In the genomic region with DNA sequence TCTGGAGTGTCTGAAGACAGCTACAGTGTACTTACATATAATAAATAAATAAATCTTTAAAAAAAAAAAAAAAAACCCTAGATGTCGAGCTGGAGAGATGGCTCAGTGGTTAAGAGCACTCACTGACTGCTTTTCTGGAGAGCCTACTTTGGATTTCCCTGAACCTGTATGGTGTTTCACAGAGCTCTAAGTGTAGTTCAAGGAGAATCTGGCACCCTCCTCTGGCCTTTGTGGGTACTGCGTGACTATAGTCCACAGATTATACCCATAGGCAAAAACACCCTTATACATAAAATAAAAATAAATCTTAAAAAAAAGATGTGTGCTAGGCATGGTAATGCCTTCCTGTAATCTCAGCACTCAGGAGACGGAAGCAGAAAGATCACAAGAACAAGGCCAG, we compare ENCODE assay signal across 8 mouse cellular contexts. TPM values are rescaled to one million over a fixed set of nuclear protein-coding genes. Genes with fewer than 3 reads are reported as not detected.
DNase-seq lines count a peak whose midpoint lies in the region; ATAC-seq lines count a peak whose summit lies in the region.

No protein-coding gene starts in this region.

- DNase-seq in heart, adult 8-10 months (ENCODE audit: low spot score) = peak; percentile 77
- DNase-seq in c-Kit-negative CD71-positive TER-119-positive erythroid progenitor cells, embryonic 14.5 days (ENCODE audit: low read depth, low spot score) = peak; percentile 42
- DNase-seq in layer of hippocampus, postnatal 25 days (ENCODE audit: extremely low spot score in 1 of 2, low spot score in 1 of 2) = peak; percentile 38 to 79
- peak; percentile 91 for DNase-seq in lung, postnatal 36 days
- peak; percentile 39 to 82 for DNase-seq in spleen, adult 18-20 months

- no peaks in the 10 kb centered on the region for H3K27me3 ChIP-seq in heart, embryonic 11.5 days (ENCODE audit: control insufficient read depth, insufficient read depth, low read length)
- no peaks in the 10 kb centered on the region for H3K27me3 ChIP-seq in forebrain, embryonic 12.5 days
- no peaks in the 10 kb centered on the region for H3K27me3 ChIP-seq in hindbrain, embryonic 16.5 days (replicated peaks; ENCODE audit: control insufficient read depth, insufficient read depth, low read length)

- no peak overlapping the region for H3K27ac ChIP-seq in heart, embryonic 11.5 days (ENCODE audit: low read depth, low read length)
- no peak overlapping the region for H3K27ac ChIP-seq in forebrain, embryonic 12.5 days
- no peak overlapping the region for H3K27ac ChIP-seq in hindbrain, embryonic 16.5 days (ENCODE audit: low read depth, low read length)

- no peak overlapping the region for H3K4me3 ChIP-seq in heart, embryonic 11.5 days (ENCODE audit: low read depth, low read length)
- H3K4me3 ChIP-seq in forebrain, embryonic 12.5 days (replicated peaks) = no peak overlapping the region
- no peak overlapping the region for H3K4me3 ChIP-seq in hindbrain, embryonic 16.5 days (ENCODE audit: low read length)

- no peak overlapping the region for H3K4me2 ChIP-seq in heart, embryonic 11.5 days
- no peak overlapping the region for H3K4me2 ChIP-seq in forebrain, embryonic 12.5 days
- H3K4me2 ChIP-seq in hindbrain, embryonic 16.5 days (ENCODE audit: low read length) = no peak overlapping the region

- WGBS in heart, embryonic 11.5 days (ENCODE audit: insufficient replicate concordance) = 64% methylated on average over 3 of the region's 3 CpGs
- WGBS in forebrain, embryonic 12.5 days = 60% methylated on average over 3 of the region's 3 CpGs
- 64% methylated on average over 3 of the region's 3 CpGs for WGBS in hindbrain, embryonic 16.5 days

- peaks cover 18% of the 10 kb centered on the region for H3K36me3 ChIP-seq in heart, embryonic 11.5 days (ENCODE audit: control insufficient read depth, insufficient read depth, low read length)
- peaks cover 70% of the 10 kb centered on the region for H3K36me3 ChIP-seq in forebrain, embryonic 12.5 days (replicated peaks)
- H3K36me3 ChIP-seq in hindbrain, embryonic 16.5 days (ENCODE audit: control insufficient read depth, insufficient read depth, low read length) = peaks cover 17% of the 10 kb centered on the region

- no peaks in the 10 kb centered on the region for H3K4me1 ChIP-seq in heart, embryonic 11.5 days (ENCODE audit: control insufficient read depth, insufficient read depth, low read length)
- H3K4me1 ChIP-seq in forebrain, embryonic 12.5 days = no peaks in the 10 kb centered on the region
- no peaks in the 10 kb centered on the region for H3K4me1 ChIP-seq in hindbrain, embryonic 16.5 days (ENCODE audit: control insufficient read depth, insufficient read depth, low read depth, low read length)

- no peak for ATAC-seq in heart, embryonic 11.5 days (replicated peaks; ENCODE audit: insufficient number of reproducible peaks, low FRiP score, low TSS enrichment)
- 0 out of 2 replicates have a peak, but pooled peaks have one; percentile 41 for ATAC-seq in forebrain, embryonic 12.5 days (ENCODE audit: low FRiP score)
- ATAC-seq in hindbrain, embryonic 16.5 days = peak; percentile 69

- H3K9ac ChIP-seq in heart, embryonic 11.5 days (ENCODE audit: low read depth, low read length) = no peak overlapping the region
- H3K9ac ChIP-seq in forebrain, embryonic 12.5 days = no peak overlapping the region
- H3K9ac ChIP-seq in hindbrain, embryonic 16.5 days (ENCODE audit: low read depth, low read length) = no peak overlapping the region

- H3K9me3 ChIP-seq in heart, embryonic 11.5 days (replicated peaks; ENCODE audit: control insufficient read depth, low read length) = no peaks in the 10 kb centered on the region
- H3K9me3 ChIP-seq in forebrain, embryonic 12.5 days = no peaks in the 10 kb centered on the region
- no peaks in the 10 kb centered on the region for H3K9me3 ChIP-seq in hindbrain, embryonic 16.5 days (ENCODE audit: control insufficient read depth, low read length)

RNA-seq across cellular contexts. Expression of a gene that starts 14.5 kb away (rescaled TPM):
- 10 to 100 TPM in 2 of 4 experiments, 1 to 10 TPM in 2; 8.1 to 13.0 (median 10.0) TPM for total RNA-seq in heart, adult 8-10 months (2022)
- polyA plus RNA-seq in heart, embryonic 11.5 days (2014; fragmentation: Nextera tagmentation; extraction: Ambion mirVana) = 33.3 and 34.8 TPM in 2 replicates
- polyA plus RNA-seq in forebrain, embryonic 12.5 days (2016; fragmentation: Nextera tagmentation; extraction: Ambion mirVana) = 59.1 and 67.3 TPM in 2 replicates
- polyA plus RNA-seq in hindbrain, embryonic 16.5 days (2015; fragmentation: Nextera tagmentation; extraction: Ambion mirVana) = 33.7 and 38.2 TPM in 2 replicates
- 10 to 100 TPM; 27.3 to 34.9 TPM for total RNA-seq in layer of hippocampus, postnatal 25 days (2021)

RNA-seq across cellular contexts. Expression of a gene that starts 19.7 kb away (rescaled TPM):
- total RNA-seq in heart, adult 8-10 months (2022) = under 1 TPM in 2 of 4 experiments, not detected in 2; 0.30 to 0.47 TPM
- 0.52 and 0.83 TPM in 2 replicates for polyA plus RNA-seq in heart, embryonic 11.5 days (2014; fragmentation: Nextera tagmentation; extraction: Ambion mirVana)
- 360 and 385 TPM in 2 replicates for polyA plus RNA-seq in forebrain, embryonic 12.5 days (2016; fragmentation: Nextera tagmentation; extraction: Ambion mirVana)
- 1,680 and 1,967 TPM in 2 replicates for polyA plus RNA-seq in hindbrain, embryonic 16.5 days (2015; fragmentation: Nextera tagmentation; extraction: Ambion mirVana)
- 100 to 1,000 TPM; 567 to 677 TPM for total RNA-seq in layer of hippocampus, postnatal 25 days (2021)

RNA-seq across cellular contexts. Expression of a gene that starts 30.7 kb away (rescaled TPM):
- total RNA-seq in heart, adult 8-10 months (2022) = 10 to 100 TPM; 17.4 to 22.9 (median 18.1) TPM
- polyA plus RNA-seq in heart, embryonic 11.5 days (2014; fragmentation: Nextera tagmentation; extraction: Ambion mirVana) = 21.7 and 27.3 TPM in 2 replicates
- polyA plus RNA-seq in forebrain, embryonic 12.5 days (2016; fragmentation: Nextera tagmentation; extraction: Ambion mirVana) = 62.4 and 69.5 TPM in 2 replicates
- polyA plus RNA-seq in hindbrain, embryonic 16.5 days (2015; fragmentation: Nextera tagmentation; extraction: Ambion mirVana) = 75.0 and 83.7 TPM in 2 replicates
- 10 to 100 TPM; 64.9 to 73.6 TPM for total RNA-seq in layer of hippocampus, postnatal 25 days (2021)

RNA-seq across cellular contexts. Expression of a gene that starts 31.2 kb away (rescaled TPM):
- total RNA-seq in heart, adult 8-10 months (2022) = 10 to 100 TPM; 50.2 to 56.0 (median 53.9) TPM
- 36.3 and 47.5 TPM in 2 replicates for polyA plus RNA-seq in heart, embryonic 11.5 days (2014; fragmentation: Nextera tagmentation; extraction: Ambion mirVana)
- polyA plus RNA-seq in forebrain, embryonic 12.5 days (2016; fragmentation: Nextera tagmentation; extraction: Ambion mirVana) = 83.6 and 86.4 TPM in 2 replicates
- 83.5 and 87.2 TPM in 2 replicates for polyA plus RNA-seq in hindbrain, embryonic 16.5 days (2015; fragmentation: Nextera tagmentation; extraction: Ambion mirVana)
- 10 to 100 TPM; 41.0 to 47.0 TPM for total RNA-seq in layer of hippocampus, postnatal 25 days (2021)

RNA-seq across cellular contexts. Expression of a gene that starts 45.9 kb away (rescaled TPM):
- total RNA-seq in heart, adult 8-10 months (2022) = 1 to 10 TPM; 4.6 to 5.1 (median 4.8) TPM
- polyA plus RNA-seq in heart, embryonic 11.5 days (2014; fragmentation: Nextera tagmentation; extraction: Ambion mirVana) = 11.2 and 13.8 TPM in 2 replicates
- polyA plus RNA-seq in forebrain, embryonic 12.5 days (2016; fragmentation: Nextera tagmentation; extraction: Ambion mirVana) = 33.9 and 34.5 TPM in 2 replicates
- polyA plus RNA-seq in hindbrain, embryonic 16.5 days (2015; fragmentation: Nextera tagmentation; extraction: Ambion mirVana) = 46.4 and 56.5 TPM in 2 replicates
- 10 to 100 TPM; 36.1 to 42.0 TPM for total RNA-seq in layer of hippocampus, postnatal 25 days (2021)

Comparison
In these comparisons a context has a peak if more than half of its experiments do, and no peak if none do; other contexts are left out.
1. RNA of a gene that starts 19.7 kb away (polyA plus RNA-seq): 1,680 to 1,967 TPM in hindbrain, embryonic 16.5 days and 360 to 385 TPM in forebrain, embryonic 12.5 days; 0.52 to 0.83 TPM in heart, embryonic 11.5 days; every median in the first group is over 100 times any median in the second.
2. Peak in every context shown above with its lines, with median percentiles within 50 percentile points of each other: DNase-seq.